Mouse (Mus musculus) embryo, embryonic 9.5 days (tissue): Measurements from ENCODE around the gene Sectm1b.

Experiments used
- DNase-seq: peaks from one replicate; pipeline ENCODE4 v3.0.0-alpha.2; 2017; ENCODE audit errors: extremely low spot score

The Sectm1b gene

DNA sequence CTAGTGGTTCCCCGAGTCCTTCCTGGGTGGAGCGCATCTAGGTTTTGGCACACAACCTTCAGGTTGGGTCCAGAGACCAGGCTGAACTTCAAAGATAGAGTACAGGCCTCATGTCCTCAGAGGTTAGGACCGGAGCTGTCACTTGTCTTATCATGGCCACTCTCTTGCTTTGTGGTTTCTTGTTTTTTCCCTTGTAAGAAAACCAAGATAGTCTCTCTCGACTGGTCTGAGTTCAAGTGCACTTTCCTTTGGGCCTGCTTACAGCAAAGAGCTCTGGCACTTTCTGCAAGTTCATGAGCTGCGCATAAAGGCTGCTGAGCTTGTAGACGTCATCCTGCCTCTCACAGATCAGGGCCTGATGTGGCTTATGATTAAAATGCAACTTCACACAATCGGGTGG, 36.1 kb downstream of the Sectm1b start:
- DNase-seq = no peak

DNA sequence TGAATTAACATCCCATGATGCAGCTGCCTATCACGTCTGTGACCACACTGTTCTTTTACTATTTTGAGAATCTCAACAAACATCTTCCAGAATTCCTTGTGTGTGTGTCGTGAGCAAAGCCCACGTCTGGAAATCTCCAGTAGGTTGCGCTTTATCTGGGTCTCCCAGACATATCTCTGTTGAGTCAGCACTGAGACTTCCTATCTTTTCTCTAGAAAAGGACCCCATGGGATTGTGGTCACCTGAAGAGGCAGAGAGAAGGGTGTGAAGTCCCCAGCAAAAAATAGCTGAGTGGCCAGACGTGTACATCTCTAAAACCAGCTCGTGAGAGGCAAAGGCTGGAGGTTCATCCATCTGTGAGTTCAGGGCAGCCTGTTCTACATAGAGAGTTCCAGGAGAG, 39.2 kb downstream of the Sectm1b start:
- DNase-seq = no peak

DNA sequence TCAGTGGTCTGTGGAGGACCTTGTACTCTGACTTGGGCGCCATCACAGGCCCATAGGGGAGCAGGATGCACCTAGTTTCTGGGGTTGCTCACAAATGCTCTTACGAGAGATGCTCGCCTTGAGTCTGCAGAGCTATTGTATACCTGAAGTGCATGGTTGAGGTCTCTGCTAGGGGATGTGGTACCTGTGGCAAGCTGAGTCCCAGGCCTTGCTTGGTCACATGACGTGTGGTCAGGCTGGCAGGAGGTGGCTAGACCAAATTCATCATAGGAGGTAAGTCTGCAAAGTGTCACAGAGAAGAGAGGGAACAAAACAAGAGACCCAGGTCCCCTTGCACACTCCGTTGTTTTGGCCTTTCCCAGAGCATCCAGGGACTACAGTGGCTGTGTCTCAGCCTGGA, 43.9 kb downstream of the Sectm1b start:
- no peak for DNase-seq

DNA sequence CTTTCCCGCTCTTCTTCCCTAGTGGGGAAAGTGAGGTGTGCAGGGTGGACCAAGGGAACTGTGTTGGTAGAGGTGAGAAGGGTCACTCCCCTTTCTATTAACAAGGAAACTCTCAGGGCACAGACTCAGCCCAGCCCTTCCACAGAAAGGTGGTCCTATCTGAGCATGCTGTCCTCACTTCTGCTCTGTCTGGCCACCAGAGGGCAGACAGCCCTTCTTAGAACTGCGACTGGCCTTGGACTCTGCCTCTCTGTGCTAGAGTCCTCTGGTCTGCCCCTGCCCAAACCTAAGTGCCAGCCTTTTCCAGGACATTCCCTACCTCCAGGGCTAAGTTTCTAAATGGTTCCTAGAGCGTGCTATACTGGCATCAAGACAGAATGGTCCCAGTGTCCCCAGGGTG, 45.7 kb downstream of the Sectm1b start:
- DNase-seq = peak; percentile 48

DNA sequence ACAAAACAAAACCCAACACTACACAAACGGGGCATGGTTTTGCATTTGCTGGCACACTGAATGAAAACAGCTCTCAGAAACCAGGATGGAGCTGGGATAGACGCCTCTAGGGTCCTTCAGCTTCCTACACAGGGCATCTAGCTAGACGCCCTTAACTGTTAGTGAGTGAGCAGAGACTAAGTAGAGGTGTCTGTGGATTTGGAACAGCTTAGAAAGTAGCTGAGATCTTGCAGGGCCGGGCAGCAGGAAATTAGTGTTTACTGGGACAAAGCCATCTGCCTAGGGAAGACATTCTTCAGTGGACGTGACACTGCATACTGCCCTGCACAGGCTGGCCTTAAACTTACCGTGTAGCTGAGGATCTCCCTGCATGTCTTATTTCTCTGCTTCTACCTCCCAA, 47.9 kb downstream of the Sectm1b start:
- DNase-seq = no peak

DNA sequence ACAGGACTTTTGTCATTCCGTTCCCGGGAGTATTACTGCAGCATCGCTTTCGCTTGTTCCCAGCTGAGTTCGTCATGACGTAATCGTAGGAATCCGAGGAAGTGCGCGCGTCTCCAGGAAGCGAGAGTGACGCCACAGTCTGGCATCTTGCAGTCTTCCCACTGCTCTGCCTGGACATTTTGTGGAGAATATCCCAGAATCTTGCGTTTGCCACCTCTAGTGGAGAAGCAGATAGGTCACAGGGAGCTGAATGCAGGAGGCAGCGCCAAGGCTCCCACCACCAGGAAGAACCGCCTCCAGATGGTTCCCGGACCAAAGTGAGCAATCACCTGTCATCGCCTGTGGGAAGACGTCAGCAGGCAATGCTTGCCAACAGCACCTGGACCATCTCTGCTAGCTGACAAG, 48.5 kb downstream of the Sectm1b start:
- DNase-seq = no peak

DNA sequence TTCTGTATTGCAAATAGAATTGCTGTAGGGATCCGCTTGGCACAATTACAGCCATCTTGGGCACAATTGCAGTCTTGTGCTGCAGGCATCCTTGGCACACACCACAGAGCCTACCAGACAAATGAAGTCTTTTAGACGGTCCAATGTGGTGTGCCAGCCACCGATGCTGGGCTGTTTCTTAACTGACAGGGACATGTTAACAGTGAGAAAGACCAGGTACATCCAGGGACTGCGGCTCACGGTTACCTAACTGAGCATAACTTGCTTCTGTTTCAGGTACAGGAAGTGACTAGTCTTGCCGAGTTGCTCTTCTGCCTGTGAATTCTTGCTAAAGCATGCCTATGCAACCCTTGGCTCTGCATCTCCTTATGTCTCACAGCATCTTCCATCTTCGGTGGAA, 49.7 kb downstream of the Sectm1b start:
- DNase-seq = no peak

DNA sequence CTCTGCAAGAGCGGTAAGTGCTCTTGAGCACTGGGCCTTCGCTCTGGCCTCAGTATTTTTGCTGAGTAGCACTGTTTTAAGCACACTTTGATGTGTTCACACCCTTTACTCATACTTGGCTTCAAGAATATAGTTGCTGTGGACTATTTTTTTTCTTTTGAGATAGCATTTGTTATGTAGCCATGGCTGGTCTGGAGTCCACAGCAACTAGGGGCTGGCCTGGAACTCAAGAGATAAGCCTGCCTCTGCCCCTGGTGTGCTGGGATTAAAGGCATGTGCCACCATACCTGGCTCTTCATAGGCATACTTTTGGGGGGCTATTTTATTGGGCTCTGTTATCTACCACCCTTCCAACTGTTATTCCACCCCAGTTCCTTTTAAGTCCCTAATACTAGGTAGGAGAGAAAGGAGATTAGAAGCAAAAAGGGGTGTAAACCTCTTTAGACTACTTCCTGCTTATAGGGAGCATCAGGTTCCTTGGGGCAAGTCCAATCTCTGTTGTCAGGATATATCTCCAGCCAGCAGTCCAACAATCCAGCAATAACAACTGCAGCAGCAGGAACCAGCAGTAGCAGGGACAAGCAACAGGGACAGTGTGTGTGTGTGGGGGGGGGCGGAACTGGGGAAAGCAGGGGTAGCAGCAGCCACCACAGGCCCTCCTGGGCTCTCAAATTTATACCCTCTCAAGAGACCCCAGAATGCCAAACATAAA, 53.2 kb downstream of the Sectm1b start:
- no peak for DNase-seq

DNA sequence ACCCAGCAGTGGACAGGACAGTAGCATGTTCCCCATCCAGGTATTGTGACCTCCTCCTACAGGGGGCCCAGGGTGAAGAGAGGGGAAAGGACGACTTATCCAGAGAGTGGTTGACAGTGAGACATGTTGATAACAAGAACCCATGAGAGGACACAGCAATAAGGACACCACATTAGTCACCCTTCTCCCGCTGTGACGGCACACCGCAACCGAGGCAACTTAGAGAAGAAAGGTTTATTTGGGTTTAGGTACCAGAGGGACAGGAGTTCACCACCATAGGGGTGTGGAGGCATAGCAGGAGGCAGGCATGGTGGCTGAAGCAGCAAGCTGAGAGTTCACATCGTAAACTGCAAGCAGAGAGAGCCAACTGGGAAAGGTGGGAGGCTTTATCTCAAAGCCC, 57.2 kb downstream of the Sectm1b start:
- DNase-seq = no peak

DNA sequence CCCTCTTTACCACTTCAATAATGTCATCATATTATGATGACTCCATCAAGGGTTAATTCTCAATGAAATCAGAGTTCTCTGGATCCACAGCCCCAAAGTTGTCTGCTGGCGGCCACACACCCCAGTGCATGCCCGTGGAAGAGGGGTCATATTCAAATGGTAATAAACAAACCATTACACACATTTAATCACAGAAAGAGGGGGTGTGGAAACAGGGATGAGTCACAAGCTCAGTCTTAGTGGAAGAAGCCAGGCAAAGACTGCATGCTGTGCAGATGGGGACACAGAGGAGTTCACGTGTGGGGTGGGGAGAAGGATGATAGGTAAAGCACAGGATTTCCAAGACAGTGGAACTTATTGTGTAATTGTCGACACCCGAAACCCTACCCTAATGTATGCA, 59.1 kb downstream of the Sectm1b start:
- no peak for DNase-seq
